Mouse (Mus musculus): Measurements from ENCODE around the gene Ptpn3. TPM values are rescaled to one million over a fixed set of nuclear protein-coding genes. Genes with fewer than 3 reads are reported as not detected.

The Ptpn3 gene
- polyA plus RNA-seq, 1 experiment from 2014 or later = 3.3 TPM

DNA sequence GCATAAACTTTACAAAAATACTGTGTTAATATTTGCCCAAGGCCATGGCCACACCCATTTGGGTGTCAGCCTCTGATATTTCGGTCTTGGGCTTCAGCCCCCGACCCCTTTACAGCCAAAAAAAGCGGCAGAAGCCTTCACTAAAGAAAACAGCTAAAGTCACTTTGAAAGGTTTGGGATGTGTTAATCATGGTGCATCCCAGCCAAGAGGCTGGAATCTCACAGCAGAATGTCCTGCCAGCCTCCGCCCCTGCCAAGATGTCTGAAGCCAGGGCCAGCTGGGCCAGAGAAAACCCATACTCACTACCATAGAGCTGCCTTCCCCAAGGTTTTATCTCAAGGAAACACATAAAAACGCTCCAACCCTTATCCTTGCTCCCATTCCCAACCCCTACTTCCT lies 20.7 kb downstream of the Ptpn3 start:
- Histone ChIP-seq H3K36me3 (ENCODE audit: control insufficient read depth, insufficient read depth, low read length) (no peaks in the 10 kb centered on the region), H3K9me3 (ENCODE audit: control insufficient read depth, low read length) (no peaks in the 10 kb centered on the region), H3K4me1 (ENCODE audit: control insufficient read depth in 2 of 2, insufficient read depth in 2 of 2, low read length in 2 of 2) (peaks cover 6 to 9% of the 10 kb centered on the region in 2 experiments), H3K4me3 (ENCODE audit: control insufficient read depth in 1 of 2, insufficient read depth in 1 of 2, low read depth in 1 of 2, low read length in 2 of 2) (no peak overlapping the region), H3K27me3 (ENCODE audit: control insufficient read depth, insufficient read depth, low read length) (no peaks in the 10 kb centered on the region; the same call in 1 of the 2 replicates), H3K9ac (ENCODE audit: low read length) (no peak overlapping the region), H3K4me2 (ENCODE audit: low read length) (no peak overlapping the region), H3K27ac (replicated peaks in 1 of 2; ENCODE audit: control insufficient read depth in 1 of 2, insufficient read depth in 1 of 2, low read depth in 2 of 2, low read length in 2 of 2) (no peak overlapping the region)
- 63% methylated on average over 5 of the region's 5 CpGs for WGBS
- no peak for ATAC-seq (ENCODE audit: insufficient number of reproducible peaks, insufficient read depth, low FRiP score, low read depth)

DNA sequence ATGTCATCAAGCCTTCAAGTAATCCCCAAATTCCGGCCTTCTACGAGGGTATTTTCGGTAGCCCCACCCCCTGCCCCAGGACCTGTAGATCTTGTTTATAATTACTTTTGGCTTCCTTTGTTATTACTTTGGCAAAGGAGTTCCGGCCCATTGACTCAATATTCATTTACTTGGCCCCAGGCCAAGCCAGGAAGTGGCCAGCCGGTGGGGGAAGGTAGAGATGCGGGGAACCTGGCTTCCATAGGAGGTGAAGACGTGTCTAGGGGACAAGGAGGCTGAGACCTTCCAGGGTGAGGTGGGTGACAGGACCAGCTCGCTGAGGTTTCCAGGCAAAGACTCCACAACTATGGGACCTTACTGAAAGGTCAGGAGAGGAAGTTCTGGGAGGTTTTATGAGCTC lies 22.4 kb downstream of the Ptpn3 start:
- Histone ChIP-seq H3K4me3 (ENCODE audit: control insufficient read depth in 1 of 2, insufficient read depth in 1 of 2, low read depth in 1 of 2, low read length in 2 of 2) (no peak overlapping the region), H3K4me1 (ENCODE audit: control insufficient read depth in 2 of 2, insufficient read depth in 2 of 2, low read length in 2 of 2) (peaks cover 6 to 9% of the 10 kb centered on the region in 2 experiments), H3K27me3 (ENCODE audit: control insufficient read depth, insufficient read depth, low read length) (no peaks in the 10 kb centered on the region; the same call in 1 of the 2 replicates), H3K27ac (replicated peaks in 1 of 2; ENCODE audit: control insufficient read depth in 1 of 2, insufficient read depth in 1 of 2, low read depth in 2 of 2, low read length in 2 of 2) (no peak overlapping the region), H3K4me2 (ENCODE audit: low read length) (no peak overlapping the region), H3K36me3 (ENCODE audit: control insufficient read depth, insufficient read depth, low read length) (no peaks in the 10 kb centered on the region), H3K9ac (ENCODE audit: low read length) (no peak overlapping the region), H3K9me3 (ENCODE audit: control insufficient read depth, low read length) (no peaks in the 10 kb centered on the region)
- ATAC-seq (ENCODE audit: insufficient number of reproducible peaks, insufficient read depth, low FRiP score, low read depth) = no peak
- 24% methylated on average over 8 of the region's 8 CpGs for WGBS

DNA sequence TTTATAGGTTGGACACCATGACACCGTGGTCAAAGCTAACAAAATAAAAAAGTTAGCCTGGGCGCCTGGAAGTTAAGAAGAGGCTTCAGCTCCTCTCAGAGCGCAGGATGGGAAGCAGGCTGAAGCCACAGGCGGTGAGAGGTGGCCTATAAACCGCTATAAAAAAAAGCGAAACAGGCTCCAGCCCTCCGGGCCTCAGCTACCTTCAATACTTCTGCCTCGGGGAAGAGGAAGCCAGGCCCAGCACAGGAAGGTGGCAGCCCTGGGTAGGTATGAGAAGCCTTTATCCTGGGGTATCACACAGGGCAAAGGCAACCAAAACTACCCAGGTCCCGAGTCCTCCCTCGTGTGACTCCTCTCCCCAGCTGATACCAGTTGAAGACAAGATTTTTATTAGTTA lies 22.8 kb downstream of the Ptpn3 start:
- H3K4me2 ChIP-seq (ENCODE audit: low read length) = no peak overlapping the region
- 47% methylated on average over 10 of the region's 10 CpGs for WGBS
- H3K27ac ChIP-seq (replicated peaks in 1 of 2; ENCODE audit: control insufficient read depth in 1 of 2, insufficient read depth in 1 of 2, low read depth in 2 of 2, low read length in 2 of 2) = no peak overlapping the region
- H3K27me3 ChIP-seq (ENCODE audit: control insufficient read depth, insufficient read depth, low read length) = no peaks in the 10 kb centered on the region; the same call in 1 of the 2 replicates
- H3K4me1 ChIP-seq (ENCODE audit: control insufficient read depth in 2 of 2, insufficient read depth in 2 of 2, low read length in 2 of 2) = peaks cover 6 to 9% of the 10 kb centered on the region in 2 experiments
- no peak overlapping the region for H3K9ac ChIP-seq (ENCODE audit: low read length)
- H3K36me3 ChIP-seq (ENCODE audit: control insufficient read depth, insufficient read depth, low read length) = no peaks in the 10 kb centered on the region
- H3K4me3 ChIP-seq (ENCODE audit: control insufficient read depth in 1 of 2, insufficient read depth in 1 of 2, low read depth in 1 of 2, low read length in 2 of 2) = no peak overlapping the region
- no peaks in the 10 kb centered on the region for H3K9me3 ChIP-seq (ENCODE audit: control insufficient read depth, low read length)
- no peak for ATAC-seq (ENCODE audit: insufficient number of reproducible peaks, insufficient read depth, low FRiP score, low read depth)

DNA sequence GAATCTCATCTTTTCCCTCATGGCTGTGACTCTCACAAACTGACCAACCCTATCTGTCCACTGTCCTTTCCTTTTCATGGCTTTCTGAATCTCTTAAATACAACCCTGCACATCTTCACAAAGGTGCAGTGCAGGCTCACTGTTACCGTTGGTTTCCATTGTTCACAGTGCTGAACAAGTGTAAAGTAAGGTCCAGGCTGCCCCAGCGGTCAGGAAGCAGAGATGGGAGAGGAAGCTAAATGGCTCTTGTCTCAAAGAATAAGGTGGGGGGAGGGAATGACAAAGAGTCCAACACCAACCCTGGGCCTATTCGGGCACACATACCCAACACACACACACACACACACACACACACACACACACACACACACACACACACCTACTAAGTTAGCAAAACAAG lies 24.0 kb downstream of the Ptpn3 start:
- H3K9me3 ChIP-seq (ENCODE audit: control insufficient read depth, low read length) = no peaks in the 10 kb centered on the region
- no peaks in the 10 kb centered on the region for H3K36me3 ChIP-seq (ENCODE audit: control insufficient read depth, insufficient read depth, low read length)
- H3K9ac ChIP-seq (ENCODE audit: low read length) = no peak overlapping the region
- 66% methylated on average over 3 of the region's 3 CpGs for WGBS
- no peaks in the 10 kb centered on the region; the same call in 1 of the 2 replicates for H3K27me3 ChIP-seq (ENCODE audit: control insufficient read depth, insufficient read depth, low read length)
- H3K4me3 ChIP-seq (ENCODE audit: control insufficient read depth in 1 of 2, insufficient read depth in 1 of 2, low read depth in 1 of 2, low read length in 2 of 2) = no peak overlapping the region
- peaks cover 6 to 9% of the 10 kb centered on the region in 2 experiments for H3K4me1 ChIP-seq (ENCODE audit: control insufficient read depth in 2 of 2, insufficient read depth in 2 of 2, low read length in 2 of 2)
- no peak overlapping the region for H3K4me2 ChIP-seq (ENCODE audit: low read length)
- no peak for ATAC-seq (ENCODE audit: insufficient number of reproducible peaks, insufficient read depth, low FRiP score, low read depth)
- no peak overlapping the region for H3K27ac ChIP-seq (replicated peaks in 1 of 2; ENCODE audit: control insufficient read depth in 1 of 2, insufficient read depth in 1 of 2, low read depth in 2 of 2, low read length in 2 of 2)

DNA sequence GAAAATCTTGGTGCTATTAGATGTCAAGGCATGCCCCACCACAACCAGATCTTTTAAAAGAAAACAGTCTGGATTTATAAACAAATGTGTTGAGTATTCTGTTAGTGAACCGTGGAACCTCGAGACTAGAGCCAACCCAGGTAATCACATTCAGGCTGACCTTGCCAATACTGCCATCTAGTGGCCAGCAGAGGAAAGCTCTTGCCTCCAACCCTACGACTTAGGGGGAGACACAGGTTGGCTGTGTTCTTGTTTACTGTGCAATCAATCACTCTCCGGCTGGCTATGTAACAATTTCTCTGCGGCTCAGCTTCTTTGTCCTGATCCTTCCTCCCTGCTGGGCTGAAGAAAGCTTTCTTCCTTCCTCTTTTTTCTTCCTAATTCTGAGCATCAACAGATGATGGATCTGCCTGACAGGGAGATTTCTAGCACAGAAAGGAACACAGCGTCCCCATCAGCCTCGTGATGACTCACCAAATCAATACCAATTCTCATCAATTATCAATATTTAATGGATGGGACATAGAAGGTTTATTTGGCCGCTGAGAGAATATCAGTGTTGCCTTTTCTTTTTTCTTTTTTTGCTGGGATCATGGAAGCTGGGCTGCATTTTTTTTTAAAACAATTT lies 26.4 kb downstream of the Ptpn3 start:
- peaks cover 6 to 9% of the 10 kb centered on the region in 2 experiments for H3K4me1 ChIP-seq (ENCODE audit: control insufficient read depth in 2 of 2, insufficient read depth in 2 of 2, low read length in 2 of 2)
- H3K9me3 ChIP-seq (ENCODE audit: control insufficient read depth, low read length) = no peaks in the 10 kb centered on the region
- H3K27ac ChIP-seq (replicated peaks in 1 of 2; ENCODE audit: control insufficient read depth in 1 of 2, insufficient read depth in 1 of 2, low read depth in 2 of 2, low read length in 2 of 2) = no peak overlapping the region
- no peaks in the 10 kb centered on the region; the same call in 1 of the 2 replicates for H3K27me3 ChIP-seq (ENCODE audit: control insufficient read depth, insufficient read depth, low read length)
- 14% methylated on average over 8 of the region's 8 CpGs for WGBS
- no peaks in the 10 kb centered on the region for H3K36me3 ChIP-seq (ENCODE audit: control insufficient read depth, insufficient read depth, low read length)
- no peak overlapping the region for H3K4me2 ChIP-seq (ENCODE audit: low read length)
- ATAC-seq (ENCODE audit: insufficient number of reproducible peaks, insufficient read depth, low FRiP score, low read depth) = no peak
- H3K9ac ChIP-seq (ENCODE audit: low read length) = no peak overlapping the region
- H3K4me3 ChIP-seq (ENCODE audit: control insufficient read depth in 1 of 2, insufficient read depth in 1 of 2, low read depth in 1 of 2, low read length in 2 of 2) = no peak overlapping the region

DNA sequence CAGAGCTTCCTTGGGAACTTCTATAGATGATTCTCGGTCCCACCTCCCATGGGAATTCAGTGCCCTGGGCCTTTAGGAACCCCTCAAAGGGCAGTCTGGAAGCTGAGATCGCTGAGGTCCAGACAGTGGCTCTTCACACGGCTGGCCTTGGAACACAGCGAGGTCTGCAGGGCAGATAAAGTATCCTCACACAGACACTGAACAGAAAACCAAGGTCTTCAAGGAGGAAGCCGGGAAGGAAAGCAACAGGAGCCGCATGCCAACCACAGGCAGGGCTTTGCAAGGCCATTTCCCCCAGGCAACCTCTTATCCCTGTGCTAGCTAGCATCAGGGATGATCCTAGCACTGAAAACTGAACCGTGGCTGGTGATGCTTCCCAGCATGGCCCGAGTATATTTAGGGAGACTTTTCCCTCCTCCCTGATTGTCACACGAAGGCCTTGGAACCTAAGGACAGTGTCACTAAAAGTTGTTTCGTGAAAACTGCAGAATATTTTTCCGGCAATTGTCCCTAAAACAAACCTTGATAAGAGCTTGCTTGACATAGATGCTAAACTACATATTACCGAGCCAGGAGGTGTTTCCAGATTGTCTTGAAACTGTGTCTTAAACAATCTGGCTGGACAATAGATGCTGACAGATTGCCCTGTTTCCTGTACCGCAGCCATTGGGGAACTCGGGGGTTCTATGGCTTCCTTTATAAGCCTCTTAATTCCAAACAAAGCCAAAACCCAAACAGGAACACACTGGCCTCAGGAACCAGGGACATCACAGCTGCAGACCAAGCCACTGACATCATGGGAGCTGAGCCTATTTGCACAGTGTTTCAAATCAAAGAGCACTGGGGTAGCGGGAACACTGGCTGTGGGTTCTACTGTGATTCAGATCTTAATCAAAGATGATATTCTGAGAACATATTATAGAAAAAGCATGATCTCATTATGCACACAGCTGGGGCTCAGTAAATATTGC lies 27.8 kb downstream of the Ptpn3 start:
- WGBS = 52% methylated on average over 15 of the region's 15 CpGs
- H3K4me1 ChIP-seq (ENCODE audit: control insufficient read depth in 2 of 2, insufficient read depth in 2 of 2, low read length in 2 of 2) = peaks cover 1 to 3% of the 10 kb centered on the region in 2 experiments; a peak in 2 of 4 replicates
- H3K9me3 ChIP-seq (ENCODE audit: control insufficient read depth, low read length) = no peaks in the 10 kb centered on the region
- no peak overlapping the region for H3K9ac ChIP-seq (ENCODE audit: low read length)
- H3K36me3 ChIP-seq (ENCODE audit: control insufficient read depth, insufficient read depth, low read length) = no peaks in the 10 kb centered on the region
- no peaks in the 10 kb centered on the region; the same call in 1 of the 2 replicates for H3K27me3 ChIP-seq (ENCODE audit: control insufficient read depth, insufficient read depth, low read length)
- no peak overlapping the region for H3K27ac ChIP-seq (replicated peaks in 1 of 2; ENCODE audit: control insufficient read depth in 1 of 2, insufficient read depth in 1 of 2, low read depth in 2 of 2, low read length in 2 of 2)
- no peak for ATAC-seq (ENCODE audit: insufficient number of reproducible peaks, insufficient read depth, low FRiP score, low read depth)
- H3K4me2 ChIP-seq (ENCODE audit: low read length) = no peak overlapping the region
- H3K4me3 ChIP-seq (ENCODE audit: control insufficient read depth in 1 of 2, insufficient read depth in 1 of 2, low read depth in 1 of 2, low read length in 2 of 2) = no peak overlapping the region

DNA sequence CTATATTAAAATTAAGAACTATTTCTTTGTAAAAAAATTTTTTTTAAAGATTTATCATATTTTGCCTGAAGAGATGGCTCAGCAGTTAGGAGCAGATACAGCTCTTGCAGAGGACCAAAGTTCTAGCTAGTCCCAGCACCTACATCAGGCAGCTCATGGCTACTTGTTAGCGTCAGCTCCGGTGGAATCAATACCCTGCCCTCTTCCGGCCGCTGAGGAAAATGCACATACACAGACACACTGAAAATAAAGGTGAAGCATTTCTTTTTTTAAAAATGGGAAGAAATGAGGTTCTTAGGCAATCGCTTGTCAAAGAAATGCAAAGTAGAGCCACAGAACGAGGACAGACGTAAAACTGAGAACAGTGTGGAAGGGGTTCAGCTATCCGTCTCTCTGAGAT lies 30.6 kb downstream of the Ptpn3 start:
- 77% methylated on average over 8 of the region's 8 CpGs for WGBS
- H3K9ac ChIP-seq (ENCODE audit: low read length) = no peak overlapping the region
- H3K27ac ChIP-seq (replicated peaks in 1 of 2; ENCODE audit: control insufficient read depth in 1 of 2, insufficient read depth in 1 of 2, low read depth in 2 of 2, low read length in 2 of 2) = no peak overlapping the region
- ATAC-seq (ENCODE audit: insufficient number of reproducible peaks, insufficient read depth, low FRiP score, low read depth) = no peak
- no peaks in the 10 kb centered on the region for H3K9me3 ChIP-seq (ENCODE audit: control insufficient read depth, low read length)
- no peak overlapping the region for H3K4me3 ChIP-seq (ENCODE audit: control insufficient read depth in 1 of 2, insufficient read depth in 1 of 2, low read depth in 1 of 2, low read length in 2 of 2)
- H3K4me2 ChIP-seq (ENCODE audit: low read length) = no peak overlapping the region
- no peaks in the 10 kb centered on the region for H3K36me3 ChIP-seq (ENCODE audit: control insufficient read depth, insufficient read depth, low read length)
- no peaks in the 10 kb centered on the region; the same call in 1 of the 2 replicates for H3K27me3 ChIP-seq (ENCODE audit: control insufficient read depth, insufficient read depth, low read length)
- peaks cover 9 to 10% of the 10 kb centered on the region in 2 experiments; a peak in 3 of 4 replicates for H3K4me1 ChIP-seq (ENCODE audit: control insufficient read depth in 2 of 2, insufficient read depth in 2 of 2, low read length in 2 of 2)

Data from heart, embryonic 14.5 days (tissue).